Mouse (Mus musculus): ENCODE data around the gene Ppp1r35. TPM values are rescaled to one million over a fixed set of nuclear protein-coding genes. Genes with fewer than 3 reads are reported as not detected.

Ppp1r35 gene
- polyA plus RNA-seq, 1 experiment: 120 TPM

- H3K4me3 ChIP-seq (ENCODE audit: control insufficient read depth, insufficient read depth, low read length): no peak overlapping the region
- H3K27ac ChIP-seq (ENCODE audit: control insufficient read depth, insufficient read depth, low read length): no peak overlapping the region
- WGBS: 96% methylated on average over 13 of the region's 13 CpGs
- DNase-seq: no peak
- H3K4me1 ChIP-seq (replicated peaks; ENCODE audit: control insufficient read depth, insufficient read depth, low read length): peaks cover 25% of the 10 kb centered on the region
- H3K36me3 ChIP-seq (ENCODE audit: control insufficient read depth, insufficient read depth, low read length): peaks cover 58% of the 10 kb centered on the region
- no peak for TF ChIP-seq POLR2A (IDR thresholded peaks at IDR 0.05; ENCODE audit: control insufficient read depth, extremely low read depth, insufficient read depth, low read length, poor library complexity)
- no peak for TF ChIP-seq CTCF (IDR thresholded peaks at IDR 0.05; ENCODE audit: borderline replicate concordance, control insufficient read depth, extremely low read depth, insufficient read depth, low read length, poor library complexity)
- H3K27me3 ChIP-seq (ENCODE audit: control insufficient read depth, insufficient read depth, low read length): no peaks in the 10 kb centered on the region
These were observed 27.3 kb upstream of the Ppp1r35 start for GRCm38 (mm10) chr5:137751221-137751887.

GRCm38 (mm10) chr5:137751988-137752387 lies 26.7 kb upstream of the Ppp1r35 start:
- over 99% methylated on average over 6 of the region's 6 CpGs for WGBS
- Histone ChIP-seq H3K4me3 (ENCODE audit: control insufficient read depth, insufficient read depth, low read length) (no peak overlapping the region), H3K27ac (ENCODE audit: control insufficient read depth, insufficient read depth, low read length) (no peak overlapping the region), H3K4me1 (replicated peaks; ENCODE audit: control insufficient read depth, insufficient read depth, low read length) (peaks cover 27% of the 10 kb centered on the region), H3K36me3 (ENCODE audit: control insufficient read depth, insufficient read depth, low read length) (peaks cover 58% of the 10 kb centered on the region), H3K27me3 (ENCODE audit: control insufficient read depth, insufficient read depth, low read length) (no peaks in the 10 kb centered on the region)
- DNase-seq: no peak
- TF ChIP-seq CTCF (IDR thresholded peaks at IDR 0.05; ENCODE audit: borderline replicate concordance, control insufficient read depth, extremely low read depth, insufficient read depth, low read length, poor library complexity): no peak
- no peak for TF ChIP-seq POLR2A (IDR thresholded peaks at IDR 0.05; ENCODE audit: control insufficient read depth, extremely low read depth, insufficient read depth, low read length, poor library complexity)

- WGBS: 91% methylated on average over 13 of the region's 13 CpGs
- Histone ChIP-seq H3K36me3 (ENCODE audit: control insufficient read depth, insufficient read depth, low read length) (peaks cover 67% of the 10 kb centered on the region), H3K4me1 (replicated peaks; ENCODE audit: control insufficient read depth, insufficient read depth, low read length) (peaks cover 29% of the 10 kb centered on the region), H3K27ac (ENCODE audit: control insufficient read depth, insufficient read depth, low read length) (no peak overlapping the region), H3K4me3 (ENCODE audit: control insufficient read depth, insufficient read depth, low read length) (no peak overlapping the region), H3K27me3 (ENCODE audit: control insufficient read depth, insufficient read depth, low read length) (no peaks in the 10 kb centered on the region)
- TF ChIP-seq CTCF (IDR thresholded peaks at IDR 0.05; ENCODE audit: borderline replicate concordance, control insufficient read depth, extremely low read depth, insufficient read depth, low read length, poor library complexity) (no peak), POLR2A (IDR thresholded peaks at IDR 0.05; ENCODE audit: control insufficient read depth, extremely low read depth, insufficient read depth, low read length, poor library complexity) (no peak)
- no peak for DNase-seq
These were observed 25.4 kb upstream of the Ppp1r35 start for GRCm38 (mm10) chr5:137753111-137753832.

GRCm38 (mm10) chr5:137755425-137755824 lies 23.2 kb upstream of the Ppp1r35 start:
- Histone ChIP-seq H3K4me1 (replicated peaks; ENCODE audit: control insufficient read depth, insufficient read depth, low read length) (peaks cover 26% of the 10 kb centered on the region), H3K27me3 (ENCODE audit: control insufficient read depth, insufficient read depth, low read length) (no peaks in the 10 kb centered on the region), H3K36me3 (ENCODE audit: control insufficient read depth, insufficient read depth, low read length) (peaks cover 77% of the 10 kb centered on the region), H3K27ac (ENCODE audit: control insufficient read depth, insufficient read depth, low read length) (no peak overlapping the region), H3K4me3 (ENCODE audit: control insufficient read depth, insufficient read depth, low read length) (no peak overlapping the region)
- no peak for TF ChIP-seq CTCF (IDR thresholded peaks at IDR 0.05; ENCODE audit: borderline replicate concordance, control insufficient read depth, extremely low read depth, insufficient read depth, low read length, poor library complexity)
- WGBS: 91% methylated on average over 5 of the region's 5 CpGs
- DNase-seq: no peak

- H3K27ac ChIP-seq (ENCODE audit: control insufficient read depth, insufficient read depth, low read length): no peak overlapping the region
These were observed 22.5 kb upstream of the Ppp1r35 start for GRCm38 (mm10) chr5:137756106-137756505.

GRCm38 (mm10) chr5:137756882-137757661 lies 21.6 kb upstream of the Ppp1r35 start:
- Histone ChIP-seq H3K27ac (ENCODE audit: control insufficient read depth, insufficient read depth, low read length) (no peak overlapping the region), H3K4me1 (replicated peaks; ENCODE audit: control insufficient read depth, insufficient read depth, low read length) (peaks cover 17% of the 10 kb centered on the region), H3K36me3 (ENCODE audit: control insufficient read depth, insufficient read depth, low read length) (peaks cover 61% of the 10 kb centered on the region), H3K27me3 (ENCODE audit: control insufficient read depth, insufficient read depth, low read length) (no peaks in the 10 kb centered on the region), H3K4me3 (ENCODE audit: control insufficient read depth, insufficient read depth, low read length) (no peak overlapping the region)
- peak; percentile 85 for DNase-seq
- TF ChIP-seq CTCF (IDR thresholded peaks at IDR 0.05; ENCODE audit: borderline replicate concordance, control insufficient read depth, extremely low read depth, insufficient read depth, low read length, poor library complexity) (peak; percentile 82), POLR2A (IDR thresholded peaks at IDR 0.05; ENCODE audit: control insufficient read depth, extremely low read depth, insufficient read depth, low read length, poor library complexity) (no peak)
- 65% methylated on average over 10 of the region's 10 CpGs for WGBS

More at GRCm38 (mm10) chr5:137756106-137756505, 22.5 kb upstream of the Ppp1r35 start:
- no peak for DNase-seq
- peaks cover 23% of the 10 kb centered on the region for H3K4me1 ChIP-seq (replicated peaks; ENCODE audit: control insufficient read depth, insufficient read depth, low read length)
- no peaks in the 10 kb centered on the region for H3K27me3 ChIP-seq (ENCODE audit: control insufficient read depth, insufficient read depth, low read length)
- TF ChIP-seq POLR2A (IDR thresholded peaks at IDR 0.05; ENCODE audit: control insufficient read depth, extremely low read depth, insufficient read depth, low read length, poor library complexity): no peak
- no peak for TF ChIP-seq CTCF (IDR thresholded peaks at IDR 0.05; ENCODE audit: borderline replicate concordance, control insufficient read depth, extremely low read depth, insufficient read depth, low read length, poor library complexity)
- H3K36me3 ChIP-seq (ENCODE audit: control insufficient read depth, insufficient read depth, low read length): peaks cover 71% of the 10 kb centered on the region
- H3K4me3 ChIP-seq (ENCODE audit: control insufficient read depth, insufficient read depth, low read length): no peak overlapping the region
- WGBS: 87% methylated on average over 3 of the region's 3 CpGs

Measured in thymus, adult 2 months (tissue).